Mouse (Mus musculus) urinary bladder, postnatal 25 days (tissue): ENCODE results near the gene Urah.

Experiments
- DNase-seq: peaks from one replicate; pipeline ENCODE4 v3.0.0; 2022; ENCODE audit warnings: low spot score

Urah gene

GRCm38 (mm10) chr7:140834968-140835757 lies at the start of gene Urah:
Urah (plus strand) TSS chr7:140835018.
- peak; percentile 44 for DNase-seq

DNA sequence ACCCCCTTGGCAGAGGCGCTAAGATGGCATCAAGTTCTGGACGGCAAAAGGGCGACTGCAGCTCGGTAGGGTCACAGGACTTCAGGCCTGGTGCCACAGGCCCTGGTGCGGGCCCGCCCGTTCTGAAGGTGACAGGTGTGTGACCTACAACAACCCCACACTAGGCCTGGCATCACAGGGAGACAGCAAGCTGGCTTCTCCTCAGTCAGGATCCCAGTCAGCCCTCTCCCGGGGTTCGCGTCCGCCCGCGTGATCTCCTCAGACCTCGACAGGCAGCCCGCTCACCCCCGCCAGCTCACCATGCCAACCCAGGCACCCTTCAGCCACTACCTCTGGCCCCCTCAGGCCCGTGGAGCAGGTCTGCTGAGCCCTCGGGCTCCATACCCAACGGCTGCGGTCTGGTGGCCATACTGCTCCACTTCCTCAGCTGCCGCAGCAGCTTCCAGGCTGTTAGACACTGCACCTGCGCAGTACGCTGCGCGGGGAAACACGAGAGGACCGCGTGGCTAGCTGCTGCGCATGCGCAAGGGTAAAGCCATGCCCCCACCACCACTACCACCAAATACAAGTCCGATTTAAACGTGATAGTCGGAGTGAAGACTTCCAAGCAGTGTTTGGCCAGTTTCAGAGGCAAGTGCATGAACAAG lies 47.3 kb upstream of the Urah start, which contains the start of gene Syce1:
TSS of gene Syce1 (minus strand) at position 447 of the 647 bp plus-strand sequence.
- no peak for DNase-seq

GRCm38 (mm10) chr7:140788053-140788435 lies 46.8 kb upstream of the Urah start:
- no peak for DNase-seq

DNA sequence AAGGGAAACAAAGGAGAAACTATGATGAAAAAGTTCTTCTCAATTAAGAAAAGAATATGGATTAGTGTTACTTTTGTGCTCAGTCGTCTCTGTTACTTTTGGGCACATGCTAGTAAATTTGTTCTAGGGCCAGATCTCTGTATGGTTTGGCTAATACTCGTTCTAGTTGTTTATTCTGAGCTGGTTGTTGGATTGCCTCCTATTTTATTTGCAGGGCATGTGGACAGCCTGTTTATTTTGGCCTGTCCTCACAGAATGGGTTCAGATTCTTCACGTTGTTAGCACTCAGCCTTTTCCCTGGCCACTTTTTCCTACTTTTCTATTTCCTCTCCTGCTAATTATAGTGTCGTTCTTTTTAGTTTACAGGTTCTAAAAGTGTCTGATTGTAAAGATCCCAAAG lies 41.3 kb upstream of the Urah start:
- no peak for DNase-seq

GRCm38 (mm10) chr7:140797619-140798018 lies 37.2 kb upstream of the Urah start:
- DNase-seq = no peak

GRCm38 (mm10) chr7:140798212-140798611 lies 36.6 kb upstream of the Urah start:
- no peak for DNase-seq

DNA sequence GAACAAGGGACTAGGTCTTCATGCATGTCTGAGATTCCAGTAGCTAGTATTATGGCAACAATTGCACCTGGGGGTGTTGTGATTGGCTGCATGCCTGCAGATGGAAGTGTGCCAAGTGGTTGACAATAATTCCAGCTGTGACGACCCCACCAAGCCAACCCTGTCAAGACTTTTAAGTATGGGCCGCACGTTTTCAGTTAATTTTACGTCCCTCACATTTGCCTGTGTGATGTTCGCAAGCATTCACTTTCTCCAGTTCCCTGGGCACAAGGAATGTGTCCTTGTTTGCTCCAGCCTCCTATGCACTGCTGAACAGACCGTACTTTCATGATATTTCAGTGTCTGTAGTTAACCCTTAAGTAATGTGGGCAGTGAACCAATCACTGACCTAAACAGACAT lies 32.2 kb upstream of the Urah start:
- no peak for DNase-seq

- DNase-seq = no peak
Measured at GRCm38 (mm10) chr7:140805704-140806103, 29.1 kb upstream of the Urah start.

GRCm38 (mm10) chr7:140810496-140810895 lies 24.3 kb upstream of the Urah start:
- DNase-seq = no peak

DNA sequence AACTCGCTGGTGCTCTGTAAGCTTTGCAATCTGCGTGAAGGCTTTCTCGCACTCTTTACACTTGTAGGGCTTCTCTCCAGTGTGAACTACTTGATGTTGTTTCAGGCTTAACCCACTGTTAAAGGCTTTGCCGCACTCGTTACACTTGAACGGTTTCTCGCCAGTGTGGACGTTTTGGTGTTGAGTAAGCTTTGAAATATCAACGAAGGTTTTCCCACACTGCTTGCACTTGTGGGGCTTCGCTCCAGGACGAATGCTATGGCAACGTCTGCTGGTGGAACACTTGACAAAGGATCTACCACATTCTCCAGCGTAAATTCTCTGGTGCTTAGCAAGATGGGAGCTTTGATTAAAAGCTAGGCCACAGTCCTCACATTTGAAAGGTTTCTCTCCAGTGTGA lies 23.1 kb upstream of the Urah start:
- no peak for DNase-seq

DNA sequence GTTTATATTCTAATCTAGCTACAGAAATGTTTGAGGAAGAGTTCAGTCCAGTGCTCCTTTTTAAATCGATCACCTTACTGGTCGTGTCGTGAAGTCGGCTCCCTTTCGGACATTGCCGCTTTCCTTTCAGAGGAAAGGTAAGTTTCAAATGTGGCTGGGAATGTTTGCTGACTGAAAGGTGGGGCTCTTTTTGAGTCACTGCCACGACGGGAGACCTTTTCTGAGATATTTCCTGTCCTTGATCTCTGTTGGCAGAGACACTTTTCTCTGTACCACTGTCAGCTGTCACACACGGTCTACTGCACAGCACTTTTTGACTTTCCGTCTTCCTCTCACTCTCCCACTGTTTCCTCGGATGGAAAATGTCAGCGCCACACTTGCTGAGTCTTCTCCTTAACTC lies 22.0 kb upstream of the Urah start:
- DNase-seq = no peak

DNA sequence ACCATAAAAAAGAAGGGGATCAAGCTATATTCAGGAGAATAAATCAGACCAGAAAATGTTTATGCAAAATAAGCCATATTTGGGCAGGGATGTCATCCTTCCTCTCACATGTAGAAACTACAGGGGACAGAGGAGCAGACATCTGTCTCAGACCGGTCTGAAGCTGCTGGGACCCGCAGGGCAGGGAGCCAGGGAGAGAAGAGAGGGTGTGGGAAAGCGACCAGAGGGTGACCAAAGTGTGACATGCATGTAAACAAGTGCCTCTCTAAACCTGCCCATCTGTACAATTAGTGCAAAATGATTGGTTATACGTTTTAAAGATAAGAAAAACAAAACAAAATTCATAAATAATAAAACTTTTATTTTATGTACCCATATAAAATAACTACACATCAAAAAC lies 14.6 kb upstream of the Urah start:
- no peak for DNase-seq

DNA sequence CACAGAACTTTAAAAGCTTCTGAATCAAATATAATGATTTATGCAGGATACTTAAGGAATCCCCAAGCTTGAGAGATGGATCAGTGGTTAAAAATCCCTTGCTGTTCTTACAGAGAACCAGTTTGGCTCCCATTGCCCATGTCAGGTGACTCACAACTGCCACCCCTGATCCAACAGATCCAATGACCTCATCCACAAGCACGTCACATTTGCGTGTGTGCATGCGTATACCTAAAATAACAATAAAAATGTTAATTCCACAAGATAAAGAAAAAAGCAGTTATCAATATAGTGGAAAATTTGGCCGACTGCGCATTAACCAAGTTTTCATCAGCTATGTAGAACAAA lies 13.5 kb upstream of the Urah start:
- no peak for DNase-seq

GRCm38 (mm10) chr7:140821653-140822329 lies 13.0 kb upstream of the Urah start, which contains the start of gene Zfp941:
Zfp941 (minus strand) TSS chr7:140822178.
- no peak for DNase-seq

- no peak for DNase-seq
Measured at GRCm38 (mm10) chr7:140822731-140823130, 12.1 kb upstream of the Urah start.

DNA sequence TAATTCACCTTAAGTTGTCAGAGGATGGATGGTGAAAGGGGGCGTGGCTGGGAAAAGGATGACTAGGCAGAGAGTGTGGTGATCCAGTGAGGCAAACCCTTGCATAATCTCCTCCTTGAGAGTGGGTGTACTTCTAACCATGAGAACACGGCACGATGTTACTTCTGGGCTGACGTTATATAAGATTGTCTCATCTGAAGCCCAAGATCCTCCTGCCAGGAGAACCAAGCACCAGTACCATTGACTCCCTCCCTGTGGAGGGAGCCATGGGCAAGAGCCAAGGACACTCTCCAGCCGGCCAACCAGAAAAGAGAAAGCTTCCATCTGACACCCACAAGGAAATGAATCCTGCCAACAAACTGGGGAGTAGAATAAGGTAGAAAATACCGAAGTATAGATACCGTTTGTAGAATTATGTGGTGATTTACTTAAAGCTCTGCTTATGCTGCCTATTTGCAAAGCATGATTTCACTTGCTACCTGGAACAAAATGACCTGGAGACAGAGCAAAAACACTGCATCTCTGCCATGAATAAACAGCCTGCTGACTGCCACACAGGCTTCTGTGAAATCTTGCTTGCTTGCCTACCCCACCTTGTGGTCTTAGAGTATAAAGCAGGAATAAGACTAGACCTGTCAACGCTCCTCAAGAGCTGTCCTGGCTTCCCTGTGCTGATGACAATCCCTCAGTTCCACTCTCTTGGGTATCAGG lies 6.5 kb upstream of the Urah start:
- DNase-seq = no peak

- peak; percentile 5 for DNase-seq
Measured at GRCm38 (mm10) chr7:140831447-140831846, 3.4 kb upstream of the Urah start.

GRCm38 (mm10) chr7:140833341-140833740 lies 1.5 kb upstream of the Urah start:
- DNase-seq = peak; percentile 2

DNA sequence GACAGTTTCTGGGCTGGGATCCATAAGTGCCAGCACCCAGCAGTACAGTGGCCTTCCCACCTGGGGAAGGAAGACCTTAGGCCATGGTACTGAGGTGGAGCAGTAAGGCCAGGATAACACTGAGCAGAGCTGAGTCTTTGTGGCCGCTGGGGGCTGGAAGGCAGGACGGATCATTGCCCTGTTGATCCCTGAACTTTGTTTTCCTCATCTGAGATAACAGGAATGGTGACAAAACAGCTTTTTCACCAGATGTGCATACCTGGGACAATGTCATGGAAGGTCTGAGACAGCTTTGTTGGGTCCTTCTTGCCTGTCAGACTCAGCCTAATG lies 905 bp downstream of the Urah start:
- DNase-seq = no peak

DNA sequence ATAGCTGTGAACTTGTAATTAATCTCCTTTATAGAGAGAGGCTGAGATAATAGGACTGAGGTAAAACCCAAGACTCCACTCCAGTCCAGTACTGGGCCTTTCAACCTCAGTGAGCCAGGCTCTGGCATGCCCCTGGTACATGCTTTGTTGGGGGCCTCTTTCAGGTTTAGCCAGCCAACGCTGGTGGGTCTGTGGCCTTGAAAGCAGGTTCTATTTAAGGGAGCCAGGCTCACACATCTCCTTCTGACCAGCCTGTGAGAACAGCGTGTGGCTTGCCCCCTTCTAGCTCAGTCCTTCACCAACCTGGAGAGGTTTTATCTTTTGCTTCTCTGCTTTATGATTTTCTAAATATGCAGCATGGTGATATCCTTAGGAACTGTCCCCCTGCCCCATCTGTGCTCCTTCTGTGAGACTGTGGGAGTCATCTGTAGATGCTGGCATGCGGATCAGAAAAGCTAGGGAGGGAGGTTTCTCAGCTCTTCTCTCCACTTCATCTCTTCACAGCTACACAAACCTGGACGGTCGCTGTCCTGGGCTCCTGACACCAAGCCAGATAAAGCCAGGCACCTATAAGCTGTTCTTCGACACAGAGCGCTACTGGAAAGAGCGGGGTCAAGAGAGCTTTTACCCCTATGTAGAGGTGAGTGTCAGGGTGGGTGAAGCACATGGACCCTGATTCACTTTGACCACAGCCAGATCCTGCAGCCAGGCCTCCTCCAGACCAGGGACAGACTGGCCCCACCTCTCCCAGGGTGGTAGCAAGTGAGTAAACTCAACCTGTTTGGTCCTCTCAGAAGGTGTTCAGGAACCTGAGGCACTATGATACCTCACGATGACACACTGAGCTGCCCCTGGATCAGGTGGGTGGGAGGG lies 1.7 kb downstream of the Urah start:
- no peak for DNase-seq

DNA sequence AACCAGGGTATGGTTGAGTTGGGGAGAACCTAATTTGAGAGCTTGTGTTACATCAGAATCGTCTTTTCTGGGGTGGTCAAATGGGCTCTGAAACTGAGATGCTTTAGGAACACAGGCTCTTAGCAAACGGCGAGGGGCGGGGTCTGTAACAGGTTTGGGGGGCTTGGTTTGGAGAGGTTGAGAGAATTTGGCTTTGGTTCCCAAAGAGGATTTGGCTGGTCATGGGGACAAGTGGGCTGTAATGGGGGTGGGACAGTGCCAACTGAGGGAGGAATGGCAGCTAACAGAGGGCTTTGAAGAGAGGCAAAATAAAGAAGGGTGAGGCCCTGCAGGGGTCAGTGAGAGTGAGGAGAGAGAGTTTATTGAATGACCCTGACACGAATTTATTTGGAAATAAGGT lies 4.7 kb downstream of the Urah start:
- no peak for DNase-seq
